Mouse (Mus musculus) MEL (cell line): Measurements from ENCODE around the gene Marveld3.

Experiments used
- CHD2 ChIP-seq: IDR thresholded peaks from 2 replicates; pipeline ENCODE4 v1.6.1; 2011; ENCODE audit warnings: low read length, improper control_type of control experiment
- CTCF ChIP-seq, 3 experiments: IDR thresholded peaks in 2 of 3; conservative IDR thresholded peaks in 1 of 3; 2 replicates each; pipeline ENCODE4 v1.5.1; 2011 to 2012; ENCODE audit warnings: low read length in 3 of 3, low read depth in 2 of 3, mild to moderate bottlenecking in 2 of 3, improper control_type of control experiment in 1 of 3, inconsistent platforms in 1 of 3, mixed read lengths in 1 of 3, moderate library complexity in 1 of 3; ENCODE audit not compliant: control insufficient read depth in 1 of 3, insufficient read depth in 1 of 3, poor library complexity in 1 of 3, severe bottlenecking in 1 of 3
- GATA1 ChIP-seq: IDR thresholded peaks from 2 replicates; pipeline ENCODE4 v1.6.1; 2011; ENCODE audit warnings: low read depth, low read length, improper control_type of control experiment
- MAFK ChIP-seq: IDR thresholded peaks from 2 replicates; pipeline ENCODE4 v1.6.1; 2011; ENCODE audit warnings: low read depth, mild to moderate bottlenecking, low read length, improper control_type of control experiment, borderline replicate concordance
- MAX ChIP-seq: IDR thresholded peaks from 2 replicates; pipeline ENCODE4 v1.6.1; 2011; ENCODE audit warnings: low read length, improper control_type of control experiment
- MEF2A ChIP-seq: IDR thresholded peaks from 2 replicates; pipeline ENCODE4 v1.6.1; 2014; ENCODE audit warnings: low read depth, mild to moderate bottlenecking, inconsistent platforms, low read length, improper control_type of control experiment; ENCODE audit not compliant: poor library complexity, insufficient replicate concordance, severe bottlenecking; ENCODE audit errors: extremely low read depth
- MYB ChIP-seq: IDR thresholded peaks from 2 replicates; pipeline ENCODE4 v1.6.1; 2011; ENCODE audit warnings: mild to moderate bottlenecking, low read depth, low read length, improper control_type of control experiment
- NRF1 ChIP-seq: IDR thresholded peaks from 2 replicates; pipeline ENCODE4 v1.6.1; 2014; ENCODE audit warnings: low read depth, mild to moderate bottlenecking, inconsistent platforms, low read length, improper control_type of control experiment, moderate library complexity; ENCODE audit not compliant: poor library complexity, insufficient read depth, severe bottlenecking
- POLR2A ChIP-seq, 2 experiments: IDR thresholded peaks; 2 replicates each; pipeline ENCODE4 v1.6.1; 2011 to 2012; ENCODE audit warnings: low read length in 2 of 2, mild to moderate bottlenecking in 2 of 2, control low read depth in 1 of 2, improper control_type of control experiment in 1 of 2, low read depth in 1 of 2, moderate library complexity in 1 of 2; ENCODE audit not compliant: control insufficient read depth in 1 of 2, insufficient read depth in 1 of 2, poor library complexity in 1 of 2
- SMC3 ChIP-seq: IDR thresholded peaks from 2 replicates; pipeline ENCODE4 v1.6.1; 2011; ENCODE audit warnings: low read depth, low read length, improper control_type of control experiment
- UBTF ChIP-seq: IDR thresholded peaks from 2 replicates; pipeline ENCODE4 v1.6.1; 2012; ENCODE audit warnings: low read depth, mild to moderate bottlenecking, inconsistent platforms, low read length, improper control_type of control experiment, moderate library complexity, borderline replicate concordance; ENCODE audit not compliant: insufficient read depth
- USF2 ChIP-seq, 2 experiments: IDR thresholded peaks; 2 replicates each; pipeline ENCODE4 v1.6.1; 2011 to 2012; ENCODE audit warnings: improper control_type of control experiment in 2 of 2, low read length in 2 of 2, borderline replicate concordance in 1 of 2, inconsistent platforms in 1 of 2, low read depth in 1 of 2, mild to moderate bottlenecking in 1 of 2; ENCODE audit not compliant: insufficient read depth in 1 of 2

DNA sequence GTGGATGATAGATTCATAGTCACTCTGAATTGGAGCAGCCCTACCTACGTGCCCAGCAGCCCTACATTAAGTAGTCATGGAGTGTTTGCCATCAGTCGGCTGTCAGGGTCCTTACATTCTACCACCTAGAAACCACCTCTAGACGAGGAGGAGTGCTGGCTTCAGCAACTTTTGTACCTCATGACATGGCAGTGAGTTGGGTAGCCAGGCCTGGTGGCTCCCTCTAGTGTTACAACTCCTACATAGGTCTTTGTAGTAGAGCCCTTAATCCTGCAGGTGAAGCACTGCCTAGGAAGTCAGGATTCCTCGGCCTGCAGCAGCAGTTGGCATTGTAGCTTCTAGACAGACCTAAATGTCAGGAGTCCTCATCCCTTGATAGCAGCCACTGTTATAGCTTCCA, 44.7 kb downstream of the Marveld3 start:
- TF ChIP-seq POLR2A (IDR thresholded peaks at IDR 0.05; ENCODE audit: control insufficient read depth in 1 of 2, insufficient read depth in 1 of 2, low read depth in 1 of 2, low read length in 2 of 2, poor library complexity in 1 of 2) (no peak), CTCF (IDR thresholded peaks at IDR 0.05 in 2 of 3, conservative IDR thresholded peaks at IDR 0.05 in 1 of 3; ENCODE audit: control insufficient read depth in 1 of 3, insufficient read depth in 1 of 3, low read depth in 2 of 3, low read length in 3 of 3, poor library complexity in 1 of 3, severe bottlenecking in 1 of 3) (peak; percentile 70 to 79 (median 71)), CHD2 (no peak), MYB (no peak), MAFK (0 out of 2 replicates have a peak, but pooled peaks have one; percentile 32), SMC3 (peak; percentile 85), MAX (no peak), USF2 (IDR thresholded peaks at IDR 0.05; ENCODE audit: borderline replicate concordance in 1 of 2, insufficient read depth in 1 of 2, low read depth in 1 of 2, low read length in 2 of 2) (no peak), GATA1 (no peak), UBTF (no peak), MEF2A (no peak), NRF1 (no peak)
